Mouse (Mus musculus) neural tube, embryonic 14.5 days (tissue): ENCODE data around the gene Mboat2. TPM values are rescaled to one million over a fixed set of nuclear protein-coding genes. Genes with fewer than 3 reads are reported as not detected.

Experiments
- ATAC-seq: fragments of 200-750 bp; cut with Nextera tagmentation; 2 replicates; pipeline ENCODE4 v1.8.0; 2017; ENCODE audit warnings: low read depth, mild to moderate bottlenecking, moderate TSS enrichment, moderate library complexity
- H3K27ac ChIP-seq: fragments of 300-500 bp; sonication (generic); 2 replicates; pipeline ENCODE4 v1.5.1; 2014; ENCODE audit warnings: low read depth, mild to moderate bottlenecking, control low read depth, low read length, moderate library complexity, mixed read lengths
- H3K27me3 ChIP-seq: fragments of 300-500 bp; sonication (generic); 2 replicates; pipeline ENCODE4 v1.6.1; 2014; ENCODE audit warnings: low read length; ENCODE audit not compliant: control insufficient read depth, insufficient read depth
- H3K36me3 ChIP-seq: fragments of 300-500 bp; sonication (generic); 2 replicates; pipeline ENCODE4 v1.6.1; 2014; ENCODE audit warnings: low read length, mixed read lengths; ENCODE audit not compliant: control insufficient read depth, insufficient read depth
- H3K4me1 ChIP-seq: fragments of 300-500 bp; sonication (generic); 2 replicates; pipeline ENCODE4 v1.6.1; 2014; ENCODE audit warnings: low read length; ENCODE audit not compliant: control insufficient read depth, insufficient read depth
- H3K4me2 ChIP-seq: fragments of 300-500 bp; sonication (generic); 2 replicates; pipeline ENCODE4 v1.6.1; 2014; ENCODE audit warnings: mild to moderate bottlenecking, low read depth, low read length, control low read depth
- H3K4me3 ChIP-seq: fragments of 300-500 bp; sonication (generic); 2 replicates; pipeline ENCODE4 v1.5.1; 2014; ENCODE audit warnings: low read depth, low read length, control low read depth, mixed read lengths
- H3K9ac ChIP-seq: fragments of 300-500 bp; sonication (generic); replicated peaks from 2 replicates; pipeline ENCODE4 v1.6.1; 2014; ENCODE audit warnings: low read depth, mild to moderate bottlenecking, control low read depth, low read length, mixed read lengths
- H3K9me3 ChIP-seq: fragments of 300-500 bp; sonication (generic); 2 replicates; pipeline ENCODE4 v1.6.1; 2016; ENCODE audit warnings: low read length; ENCODE audit not compliant: control insufficient read depth
- WGBS: fragments of 180-500 bp; shearing (Covaris S2); extraction: QIAGEN DNeasy Blood & Tissue Kit; methylation state at CpG from one replicate; pipeline ENCODE4 v1.1.7; 2014; 5-methylcytosine and 5-hydroxymethylcytosine counted together
- polyA plus RNA-seq: library from polyadenylated mRNA; unstranded; fragments of >200 nt; fragmentation: Nextera tagmentation; extraction: Ambion mirVana; gene quantifications from 2 replicates; pipeline ENCODE4 v1.2.1, GENCODE M21; 2014

Mboat2 gene
- polyA plus RNA-seq, 1 experiment from 2014 or later = 80.5 TPM

- H3K4me1 ChIP-seq = peaks cover 27% of the 10 kb centered on the region
These were observed 14.7 kb downstream of the Mboat2 start for GRCm38 (mm10) chr12:24845344-24845743.

GRCm38 (mm10) chr12:24848107-24848506 is 17.4 kb downstream of the Mboat2 start:
- WGBS = 79% methylated on average over 5 of the region's 5 CpGs
- no peaks in the 10 kb centered on the region for H3K36me3 ChIP-seq
- no peaks in the 10 kb centered on the region for H3K27me3 ChIP-seq
- H3K9me3 ChIP-seq = no peaks in the 10 kb centered on the region
- H3K9ac ChIP-seq = no peak overlapping the region
- H3K4me2 ChIP-seq = no peak overlapping the region
- peaks cover 13% of the 10 kb centered on the region for H3K4me1 ChIP-seq
- no peak overlapping the region for H3K4me3 ChIP-seq
- no peak overlapping the region for H3K27ac ChIP-seq
- ATAC-seq = no peak

More at GRCm38 (mm10) chr12:24845344-24845743, 14.7 kb downstream of the Mboat2 start:
- Histone ChIP-seq H3K36me3 (no peaks in the 10 kb centered on the region), H3K4me2 (no peak overlapping the region), H3K9ac (no peak overlapping the region), H3K27ac (no peak overlapping the region), H3K4me3 (no peak overlapping the region), H3K27me3 (no peaks in the 10 kb centered on the region), H3K9me3 (no peaks in the 10 kb centered on the region)
- ATAC-seq = no peak
- WGBS = 83% methylated on average over 4 of the region's 4 CpGs

GRCm38 (mm10) chr12:24857354-24857753 is 26.7 kb downstream of the Mboat2 start:
- no peaks in the 10 kb centered on the region for H3K4me1 ChIP-seq

GRCm38 (mm10) chr12:24859357-24859756 is 28.7 kb downstream of the Mboat2 start:
- WGBS = 57% methylated on average over 7 of the region's 7 CpGs
- ATAC-seq = no peak
- Histone ChIP-seq H3K9ac (no peak overlapping the region), H3K4me1 (no peaks in the 10 kb centered on the region), H3K9me3 (no peaks in the 10 kb centered on the region), H3K4me3 (no peak overlapping the region), H3K4me2 (no peak overlapping the region), H3K27ac (no peak overlapping the region), H3K27me3 (no peaks in the 10 kb centered on the region), H3K36me3 (no peaks in the 10 kb centered on the region)

More at GRCm38 (mm10) chr12:24857354-24857753, 26.7 kb downstream of the Mboat2 start:
- Histone ChIP-seq H3K4me2 (no peak overlapping the region), H3K36me3 (no peaks in the 10 kb centered on the region), H3K9me3 (no peaks in the 10 kb centered on the region), H3K27me3 (no peaks in the 10 kb centered on the region), H3K27ac (no peak overlapping the region), H3K9ac (no peak overlapping the region), H3K4me3 (no peak overlapping the region)
- no peak for ATAC-seq
- 94% methylated on average over 5 of the region's 5 CpGs for WGBS

- no peaks in the 10 kb centered on the region for H3K27me3 ChIP-seq
- no peak overlapping the region for H3K4me2 ChIP-seq
- no peak overlapping the region for H3K27ac ChIP-seq
- H3K9me3 ChIP-seq = no peaks in the 10 kb centered on the region
- ATAC-seq = no peak
- 87% methylated on average over 9 of the region's 9 CpGs for WGBS
- H3K4me3 ChIP-seq = no peak overlapping the region
- no peaks in the 10 kb centered on the region for H3K36me3 ChIP-seq
- H3K9ac ChIP-seq = no peak overlapping the region
- H3K4me1 ChIP-seq = peaks cover 5% of the 10 kb centered on the region; the same call in 1 of the 2 replicates
These were observed 29.8 kb downstream of the Mboat2 start for GRCm38 (mm10) chr12:24860436-24860835.

- Histone ChIP-seq H3K4me2 (no peak overlapping the region), H3K27ac (no peak overlapping the region), H3K9me3 (no peaks in the 10 kb centered on the region), H3K9ac (no peak overlapping the region), H3K27me3 (no peaks in the 10 kb centered on the region), H3K36me3 (no peaks in the 10 kb centered on the region), H3K4me3 (no peak overlapping the region), H3K4me1 (peaks cover 5% of the 10 kb centered on the region; the same call in 1 of the 2 replicates)
- 54% methylated on average over 1 of the region's 1 CpGs for WGBS
- no peak for ATAC-seq
These were observed 33.1 kb downstream of the Mboat2 start for GRCm38 (mm10) chr12:24863762-24864161.

- Histone ChIP-seq H3K36me3 (no peaks in the 10 kb centered on the region), H3K27me3 (no peaks in the 10 kb centered on the region), H3K4me3 (no peak overlapping the region), H3K4me2 (no peak overlapping the region), H3K4me1 (peaks cover 9% of the 10 kb centered on the region; the same call in 1 of the 2 replicates), H3K9ac (no peak overlapping the region), H3K27ac (no peak overlapping the region), H3K9me3 (no peaks in the 10 kb centered on the region)
- WGBS = 80% methylated on average over 6 of the region's 6 CpGs
- no peak for ATAC-seq
These were observed 36.0 kb downstream of the Mboat2 start for GRCm38 (mm10) chr12:24866645-24867044.

- Histone ChIP-seq H3K4me3 (no peak overlapping the region), H3K27ac (no peak overlapping the region), H3K4me2 (no peak overlapping the region), H3K36me3 (no peaks in the 10 kb centered on the region), H3K27me3 (no peaks in the 10 kb centered on the region), H3K9ac (no peak overlapping the region), H3K9me3 (no peaks in the 10 kb centered on the region), H3K4me1 (peaks cover 13% of the 10 kb centered on the region; the same call in 1 of the 2 replicates)
- WGBS = 93% methylated on average over 4 of the region's 4 CpGs
- ATAC-seq = no peak
These were observed 38.0 kb downstream of the Mboat2 start for GRCm38 (mm10) chr12:24868694-24869093.

GRCm38 (mm10) chr12:24869231-24869630 is 38.6 kb downstream of the Mboat2 start:
- 85% methylated on average over 5 of the region's 5 CpGs for WGBS
- Histone ChIP-seq H3K4me1 (peaks cover 13% of the 10 kb centered on the region; the same call in 1 of the 2 replicates), H3K36me3 (no peaks in the 10 kb centered on the region), H3K27me3 (no peaks in the 10 kb centered on the region), H3K4me2 (no peak overlapping the region), H3K27ac (no peak overlapping the region), H3K9me3 (no peaks in the 10 kb centered on the region), H3K9ac (no peak overlapping the region), H3K4me3 (no peak overlapping the region)
- no peak for ATAC-seq
